Mouse (Mus musculus) liver, adult 2 months (tissue): ENCODE results near the gene Mmp13.

Experiments
- CTCF ChIP-seq: fragments of 200-500 bp; IDR thresholded peaks from 2 replicates; pipeline ENCODE4 v1.5.1; 2011; ENCODE audit warnings: low read depth, low read length, control low read depth
- POLR2A ChIP-seq: fragments of 200-500 bp; IDR thresholded peaks from 2 replicates; pipeline ENCODE4 v1.6.1; 2011; ENCODE audit warnings: low read length, control low read depth; ENCODE audit not compliant: insufficient read depth; ENCODE audit errors: extremely low read depth

DNA sequence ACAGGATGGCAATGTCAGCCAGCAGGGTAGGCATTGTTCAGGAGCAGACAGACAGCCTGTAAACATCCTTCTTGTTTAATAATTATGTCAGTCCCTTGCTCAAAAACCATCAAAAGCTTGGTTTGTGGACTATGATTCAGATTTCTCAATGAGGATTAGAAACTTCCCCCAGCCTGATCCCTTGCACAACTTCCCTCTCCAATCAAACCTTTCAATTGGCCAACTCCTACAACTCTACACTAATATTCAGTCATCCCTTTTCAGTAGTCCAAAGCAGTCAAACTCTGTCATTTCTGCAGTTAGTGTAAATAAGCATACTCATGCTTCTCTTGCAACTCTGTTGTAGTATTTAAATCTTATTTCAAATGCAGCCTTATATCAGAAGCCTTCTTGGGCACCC, 59.5 kb downstream of the Mmp13 start:
- TF ChIP-seq POLR2A (no peak), CTCF (no peak)
